Mouse (Mus musculus) megakaryocyte, embryonic 14.5 days (primary cell): ENCODE data around the gene Pcsk6.

Experiments
- FLI1 ChIP-seq: IDR thresholded peaks from 2 replicates; pipeline ENCODE4 v1.6.1; 2012; ENCODE audit warnings: low read length, inconsistent platforms, mixed read lengths
- GATA1 ChIP-seq: IDR thresholded peaks from 3 replicates; pipeline ENCODE4 v1.6.1; 2012; ENCODE audit warnings: mixed read lengths, low read length, inconsistent platforms, borderline replicate concordance

DNA sequence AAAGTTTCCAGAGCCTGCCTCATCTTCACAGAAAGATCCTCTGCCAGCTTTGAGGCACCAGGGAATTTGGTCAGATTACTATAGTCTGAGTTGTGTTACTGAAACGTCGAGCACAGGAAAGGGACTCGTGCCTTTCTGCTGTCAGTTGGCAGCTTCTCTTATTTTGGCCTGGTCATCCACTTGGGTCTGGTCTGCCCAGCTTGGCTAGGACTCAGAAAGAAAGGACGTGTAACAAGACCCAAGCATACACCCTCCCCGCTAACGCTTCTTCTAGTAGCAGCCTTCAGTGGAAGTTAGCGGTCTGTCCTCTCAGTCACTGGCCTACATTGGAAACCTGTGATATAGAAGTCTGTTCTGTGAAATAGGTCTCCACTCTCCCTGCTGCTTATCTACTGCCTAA, 223.0 kb downstream of the Pcsk6 start:
- TF ChIP-seq GATA1 (no peak), FLI1 (no peak)
